Mouse (Mus musculus): ENCODE results near the gene Greb1.

GRCm38 (mm10) chr12:16823701-16824100, 23.0 kb upstream of the Greb1 start:
- TF ChIP-seq CTCF (conservative IDR thresholded peaks at IDR 0.05; ENCODE audit: insufficient read depth, insufficient read length, low read depth, low read length) (no peak), POLR2A (IDR thresholded peaks at IDR 0.05; ENCODE audit: low read depth, low read length) (no peak)

Data from kidney, adult 2 months (tissue).